ENCODE assay signal across 8 mouse cellular contexts in genomic region chr12:113217306-113218242, GRCm38 (mm10). TPM values are rescaled to one million over a fixed set of nuclear protein-coding genes. Genes with fewer than 3 reads are reported as not detected.
DNase-seq lines count a peak whose midpoint lies in the region; ATAC-seq and TF ChIP-seq lines count a peak whose summit lies in the region.

No protein-coding gene starts in this region.

- no peaks in the 10 kb centered on the region for H3K79me3 ChIP-seq in C2C12 (ENCODE audit: low read depth)

- TF ChIP-seq POLR2A in lung, adult 2 months (IDR thresholded peaks at IDR 0.05; ENCODE audit: borderline replicate concordance, extremely low read depth, low read depth, low read length), result no peak

- 27% methylated on average over 11 of the region's 11 CpGs for WGBS in embryonic facial prominence, embryonic 10.5 days
- WGBS in heart, postnatal 0 days, result 27% methylated on average over 11 of the region's 11 CpGs
- 26% methylated on average over 11 of the region's 11 CpGs for WGBS in lung, adult 2 months

- no peak overlapping the region for H3K9ac ChIP-seq in heart, postnatal 0 days (replicated peaks; ENCODE audit: low read depth, low read length)

- no peak overlapping the region for H3K4me3 ChIP-seq in C2C12 (ENCODE audit: insufficient read depth, poor library complexity, severe bottlenecking)
- H3K4me3 ChIP-seq in embryonic facial prominence, embryonic 10.5 days, result no peak overlapping the region
- no peak overlapping the region for H3K4me3 ChIP-seq in heart, postnatal 0 days (ENCODE audit: low read depth, low read length)
- H3K4me3 ChIP-seq in lung, adult 2 months (replicated peaks; ENCODE audit: extremely low read depth, low read depth, low read length), result no peak overlapping the region

- no peaks in the 10 kb centered on the region for H3K4me1 ChIP-seq in embryonic facial prominence, embryonic 10.5 days
- no peaks in the 10 kb centered on the region for H3K4me1 ChIP-seq in heart, postnatal 0 days (ENCODE audit: control insufficient read depth, insufficient read depth)
- no peaks in the 10 kb centered on the region for H3K4me1 ChIP-seq in lung, adult 2 months (ENCODE audit: control insufficient read depth, insufficient read depth, low read length)

- no peak overlapping the region for H3ac ChIP-seq in C2C12 (ENCODE audit: control insufficient read depth, insufficient read length, low read depth)

- H3K36me3 ChIP-seq in C2C12 (ENCODE audit: control insufficient read depth, insufficient read depth), result no peaks in the 10 kb centered on the region
- no peaks in the 10 kb centered on the region for H3K36me3 ChIP-seq in embryonic facial prominence, embryonic 10.5 days (replicated peaks)
- H3K36me3 ChIP-seq in heart, postnatal 0 days (replicated peaks; ENCODE audit: control insufficient read depth, insufficient read depth, low read length), result no peaks in the 10 kb centered on the region

- no peaks in the 10 kb centered on the region for H3K9me3 ChIP-seq in embryonic facial prominence, embryonic 10.5 days
- no peaks in the 10 kb centered on the region for H3K9me3 ChIP-seq in heart, postnatal 0 days (replicated peaks; ENCODE audit: control insufficient read depth, low read length)

- TF ChIP-seq EP300 in heart, postnatal 0 days (IDR thresholded peaks at IDR 0.05; ENCODE audit: low read depth), result no peak

- no peak overlapping the region for H3K27ac ChIP-seq in embryonic facial prominence, embryonic 10.5 days (replicated peaks)
- H3K27ac ChIP-seq in heart, postnatal 0 days (ENCODE audit: low read depth), result no peak overlapping the region

- peak; percentile 75 for DNase-seq in adrenal gland, postnatal 14 days
- DNase-seq in embryonic facial prominence, embryonic 10.5 days (ENCODE audit: low spot score), result peak; percentile 81
- peak; percentile 69 for DNase-seq in heart, postnatal 0 days (ENCODE audit: low spot score)
- peak; percentile 49 to 84 for DNase-seq in kidney, postnatal 36 days
- peak; percentile 61 for DNase-seq in lung, adult 2 months
- peak; percentile 64 to 72 for DNase-seq in thymus, adult 18-20 months

- H3K4me2 ChIP-seq in heart, postnatal 0 days (ENCODE audit: low read depth, low read length), result no peak overlapping the region

- no peak for ATAC-seq in heart, postnatal 0 days (ENCODE audit: insufficient read depth, low read depth)
- ATAC-seq in neutrophil, adult 5-6 weeks (ENCODE audit: extremely low read depth, insufficient number of reproducible peaks, low FRiP score, poor library complexity, severe bottlenecking), result peak; percentile 45; the same call in 1 of the 2 replicates

- no peaks in the 10 kb centered on the region for H3K79me2 ChIP-seq in C2C12 (ENCODE audit: control insufficient read depth, insufficient read depth)

- peak; percentile 70 for TF ChIP-seq CTCF in C2C12 (IDR thresholded peaks at IDR 0.05; ENCODE audit: control insufficient read depth, insufficient read depth, insufficient read length)
- peak; percentile 97 for TF ChIP-seq CTCF in heart, postnatal 0 days (IDR thresholded peaks at IDR 0.05; ENCODE audit: low read depth)
- TF ChIP-seq CTCF in lung, adult 2 months (IDR thresholded peaks at IDR 0.05; ENCODE audit: insufficient read depth, low read length), result peak; percentile 98

- no peaks in the 10 kb centered on the region for H3K27me3 ChIP-seq in C2C12 (ENCODE audit: control insufficient read depth, insufficient read depth, insufficient read length)
- no peaks in the 10 kb centered on the region for H3K27me3 ChIP-seq in embryonic facial prominence, embryonic 10.5 days (replicated peaks; ENCODE audit: low read depth, poor library complexity, severe bottlenecking)
- H3K27me3 ChIP-seq in heart, postnatal 0 days (ENCODE audit: control insufficient read depth, insufficient read depth, low read length), result no peaks in the 10 kb centered on the region

TF ChIP-seq in C2C12, 6 proteins besides CTCF, POLR2A, EP300 and RAD21:
- TF ChIP-seq CEBPB (IDR thresholded peaks at IDR 0.05; ENCODE audit: low read depth), result peak; percentile 18
- no peak for TF ChIP-seq MYOD1 (IDR thresholded peaks at IDR 0.05; ENCODE audit: control insufficient read depth, insufficient read length, low read depth)
TF ChIP-seq in C2C12: peak in this region for 1.

RNA-seq across cellular contexts. Expression of gene Tmem121, which starts 31.8 kb away (rescaled TPM):
- polyA plus RNA-seq in C2C12 (2012; fragmentation: generic; extraction: Trizol), result 6.3 TPM
- total RNA-seq in adrenal gland, postnatal 14 days (2021), result 3.4 and 4.7 TPM in 2 replicates
- polyA plus RNA-seq in embryonic facial prominence, embryonic 10.5 days (2016; fragmentation: Nextera tagmentation; extraction: Ambion mirVana), result 11.4 and 12.1 TPM in 2 replicates
- 0.97 and 4.8 TPM in 2 replicates for total RNA-seq in heart, postnatal 0 days (2014; rRNA removed; ENCODE audit: low replicate concordance)
- 1.2 TPM in 2 replicates for polyA plus RNA-seq in heart, postnatal 0 days (2015; fragmentation: Nextera tagmentation; extraction: Ambion mirVana)
- polyA plus RNA-seq in lung, adult 2 months (2012; rRNA removed), result 0.52 and 0.60 TPM in 2 replicates
- total RNA-seq in neutrophil, adult 5-6 weeks (2017), result not detected in 2 replicates
